Mouse (Mus musculus): ENCODE measurements around the gene Ndrg3.

GRCm38 (mm10) chr2:156901344-156901743, 90.5 kb downstream of the Ndrg3 start:
- no peak for TF ChIP-seq CTCF (IDR thresholded peaks at IDR 0.05; ENCODE audit: extremely low read depth, insufficient read depth, insufficient read length, insufficient replicate concordance)
- no peak for TF ChIP-seq POLR2A (IDR thresholded peaks at IDR 0.05; ENCODE audit: low read depth, low read length)
